Mouse (Mus musculus) intestine, embryonic 15.5 days (tissue): ENCODE results near the gene Gm49711. TPM values are rescaled to one million over a fixed set of nuclear protein-coding genes. Genes with fewer than 3 reads are reported as not detected.

Experiments
- ATAC-seq: fragments of 200-750 bp; cut with Nextera tagmentation; 2 replicates; pipeline ENCODE4 v1.8.0; 2017; ENCODE audit warnings: moderate TSS enrichment, moderate library complexity
- H3K27ac ChIP-seq: fragments of 300-500 bp; sonication (generic); 2 replicates; pipeline ENCODE4 v1.5.1; 2015; ENCODE audit warnings: mild to moderate bottlenecking, inconsistent platforms
- H3K27me3 ChIP-seq: fragments of 300-500 bp; sonication (generic); replicated peaks from 2 replicates; pipeline ENCODE4 v1.6.1; 2015; ENCODE audit warnings: inconsistent platforms
- H3K36me3 ChIP-seq: fragments of 300-500 bp; sonication (generic); 2 replicates; pipeline ENCODE4 v1.6.1; 2015; ENCODE audit warnings: inconsistent platforms
- H3K4me1 ChIP-seq: fragments of 300-500 bp; sonication (generic); replicated peaks from 2 replicates; pipeline ENCODE4 v1.6.1; 2015; ENCODE audit warnings: inconsistent platforms
- H3K4me2 ChIP-seq: fragments of 300-500 bp; sonication (generic); replicated peaks from 2 replicates; pipeline ENCODE4 v1.6.1; 2015; ENCODE audit warnings: mild to moderate bottlenecking, inconsistent platforms
- H3K4me3 ChIP-seq: fragments of 300-500 bp; sonication (generic); replicated peaks from 2 replicates; pipeline ENCODE4 v1.5.1; 2015; ENCODE audit warnings: inconsistent platforms
- H3K9ac ChIP-seq: fragments of 300-500 bp; sonication (generic); 2 replicates; pipeline ENCODE4 v1.6.1; 2015; ENCODE audit warnings: inconsistent platforms
- H3K9me3 ChIP-seq: fragments of 300-500 bp; sonication (generic); 2 replicates; pipeline ENCODE4 v1.6.1; 2016; ENCODE audit warnings: inconsistent platforms
- WGBS: fragments of 180-500 bp; shearing (Covaris S2); methylation state at CpG from one replicate; pipeline ENCODE4 v1.1.7; 2015; 5-methylcytosine and 5-hydroxymethylcytosine counted together
- polyA plus RNA-seq: library from polyadenylated mRNA; unstranded; fragments of >200 nt; fragmentation: Nextera tagmentation; extraction: Ambion mirVana; gene quantifications from 2 replicates; pipeline ENCODE4 v1.2.1, GENCODE M21; 2015

Gene Gm49711
- polyA plus RNA-seq, result not detected in 2 replicates

DNA sequence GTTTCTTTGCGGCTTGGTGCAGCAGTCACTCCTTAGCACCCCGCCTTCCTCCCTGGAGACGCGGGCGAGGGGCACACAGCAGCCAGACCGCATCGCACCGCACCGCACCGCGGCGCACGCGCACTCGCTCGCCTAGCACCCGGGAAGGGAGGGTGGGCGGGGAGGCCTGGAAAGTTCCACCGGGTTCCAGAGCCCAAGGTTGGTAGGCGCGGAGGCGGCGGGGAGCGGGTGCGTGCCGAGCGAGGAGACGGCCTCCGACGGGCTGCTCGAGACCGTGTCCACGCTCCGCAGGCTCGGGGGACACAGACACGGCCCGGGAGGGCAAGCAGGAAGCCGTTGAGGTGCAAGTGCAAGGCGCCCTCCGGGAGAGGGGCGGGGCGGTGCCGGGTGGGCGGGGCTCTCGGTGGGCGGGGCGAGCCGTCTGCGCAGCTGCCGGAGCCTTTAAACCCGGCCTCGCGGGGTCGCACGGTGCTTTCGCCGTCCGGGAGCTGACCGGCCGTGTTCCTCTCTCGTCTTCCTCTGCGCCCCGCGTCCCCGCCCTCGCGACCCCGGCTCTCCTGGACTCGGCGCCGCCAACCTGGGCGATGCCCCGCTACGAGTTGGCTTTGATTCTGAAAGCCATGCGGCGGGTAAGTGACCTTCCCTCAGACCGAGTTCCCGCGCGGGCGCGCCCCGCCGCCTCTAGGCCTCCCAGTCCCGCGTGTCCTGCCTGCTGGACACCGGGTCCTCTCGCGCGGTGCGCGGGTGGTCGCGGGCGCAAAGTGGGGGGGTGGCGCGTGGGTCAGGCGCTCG is at the start of gene Gm49711, which contains the start of the genes Mrps6 and Slc5a3:
Gm49711 (plus strand) TSS at position 465 of the 792 bp plus-strand sequence.
Mrps6 (plus strand) TSS at position 419 of the 792 bp plus-strand sequence.
Slc5a3 (plus strand) TSS at position 471 of the 792 bp plus-strand sequence.
- Histone ChIP-seq H3K9me3 (no peaks in the 10 kb centered on the region), H3K27me3 (no peaks in the 10 kb centered on the region), H3K4me1 (peaks cover 11% of the 10 kb centered on the region; the same call in 1 of the 2 replicates), H3K27ac (peak within 1 kb of the TSS; percentile 87), H3K4me3 (peak within 1 kb of the TSS; percentile 88), H3K9ac (peak within 1 kb of the TSS; percentile 74), H3K4me2 (peak within 1 kb of the TSS; percentile 86), H3K36me3 (no peaks in the 10 kb centered on the region)
- ATAC-seq, result peak; percentile 98
- under 1% methylated on average over 82 of the region's 99 CpGs for WGBS

DNA sequence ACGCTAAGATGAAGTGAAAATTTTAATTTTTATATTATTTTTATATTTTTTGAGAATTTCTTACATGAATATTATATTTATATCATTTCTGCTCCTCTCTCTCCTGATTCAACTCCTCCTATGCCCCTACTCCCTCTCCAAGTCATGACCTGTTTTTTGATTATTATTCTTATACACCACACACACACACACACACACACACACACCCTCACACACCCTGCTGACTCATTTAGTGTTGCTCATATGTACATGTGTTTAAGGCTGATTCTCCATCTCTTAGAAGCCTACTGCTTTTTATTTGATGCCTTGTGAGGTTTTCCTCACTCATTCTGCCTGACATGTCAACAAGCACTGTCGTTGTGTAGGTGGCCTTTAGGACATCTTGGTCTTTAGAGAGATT is 48.5 kb upstream of the Gm49711 start:
- ATAC-seq, result no peak
- WGBS, result 85% methylated on average over 2 of the region's 2 CpGs
- H3K27ac ChIP-seq, result no peak overlapping the region

DNA sequence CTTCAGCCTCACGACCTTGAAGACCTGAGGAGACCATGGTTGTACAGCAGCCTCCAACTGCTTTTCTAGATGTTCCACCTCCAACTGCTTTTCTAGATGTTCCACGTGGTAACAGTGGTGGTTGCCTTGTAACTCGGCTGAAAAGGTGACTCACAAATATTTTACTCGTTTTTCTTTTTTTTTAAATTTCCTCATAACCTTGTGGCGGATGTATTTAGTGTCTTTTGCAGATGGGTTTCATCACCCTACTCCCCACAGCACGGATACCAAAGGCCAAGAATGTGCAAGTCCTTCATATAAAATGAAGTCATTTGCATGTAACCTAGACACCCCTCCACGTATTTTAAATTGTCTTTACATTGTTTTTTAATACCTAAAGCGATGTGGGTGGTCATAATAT is 41.3 kb upstream of the Gm49711 start:
- no peak overlapping the region for H3K9ac ChIP-seq
- ATAC-seq, result no peak
- H3K4me2 ChIP-seq, result no peak overlapping the region
- WGBS, result 80% methylated on average over 8 of the region's 8 CpGs
- H3K27ac ChIP-seq, result no peak overlapping the region
- no peaks in the 10 kb centered on the region; the same call in 1 of the 2 replicates for H3K4me1 ChIP-seq
- no peaks in the 10 kb centered on the region for H3K27me3 ChIP-seq
- H3K36me3 ChIP-seq, result no peaks in the 10 kb centered on the region
- H3K9me3 ChIP-seq, result no peaks in the 10 kb centered on the region
- no peak overlapping the region for H3K4me3 ChIP-seq

More for the DNA sequence above, 48.5 kb upstream of the Gm49711 start:
- Histone ChIP-seq H3K4me3 (no peak overlapping the region), H3K4me1 (no peaks in the 10 kb centered on the region), H3K4me2 (no peak overlapping the region), H3K36me3 (no peaks in the 10 kb centered on the region), H3K9me3 (no peaks in the 10 kb centered on the region), H3K9ac (no peak overlapping the region), H3K27me3 (no peaks in the 10 kb centered on the region)

DNA sequence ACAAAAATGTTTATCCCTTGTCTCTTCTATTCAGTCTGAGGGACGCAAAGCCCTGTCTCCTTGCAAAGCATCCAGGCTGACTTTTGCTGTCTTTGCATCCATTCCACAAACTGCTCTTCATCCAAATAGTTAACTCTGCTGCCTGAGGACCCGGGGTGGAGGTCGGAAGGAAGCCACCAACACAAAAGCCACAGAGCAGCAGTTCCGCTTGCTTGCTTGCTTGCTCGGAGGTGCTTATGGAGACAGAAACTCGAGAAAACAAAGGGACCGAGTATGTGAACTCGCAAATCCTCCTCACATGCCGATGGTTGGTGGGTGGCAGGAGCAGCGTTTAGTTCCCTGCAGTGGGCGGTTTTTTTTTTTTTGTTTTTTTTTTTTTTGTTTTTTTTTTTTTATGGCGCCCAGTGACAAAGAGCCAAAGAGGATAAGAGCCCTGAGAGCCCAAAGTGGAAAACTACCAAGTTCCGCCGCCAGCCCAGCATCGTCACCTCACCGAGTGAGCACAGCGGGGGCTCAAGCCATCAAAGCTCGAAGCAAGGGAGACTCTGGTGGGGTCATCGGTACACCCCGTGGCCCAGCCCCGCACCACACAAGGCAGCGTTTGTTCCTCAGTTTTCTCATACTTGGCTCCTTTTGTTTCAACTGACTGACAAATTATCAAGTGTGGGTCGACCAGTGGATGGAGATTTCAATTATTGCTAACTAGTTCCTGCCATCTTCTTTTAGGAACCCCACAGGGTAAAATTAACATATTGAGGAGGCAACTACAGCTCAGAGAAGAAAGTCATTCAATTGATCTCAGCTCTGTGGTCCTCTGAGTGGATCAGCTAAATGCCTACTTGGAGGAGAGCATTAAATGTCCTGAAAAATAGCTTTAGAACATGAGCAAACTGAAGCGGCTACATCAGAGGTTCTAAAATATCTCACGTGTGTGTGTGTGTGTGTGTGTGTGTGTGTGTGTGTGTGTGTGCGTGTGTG is 38.7 kb upstream of the Gm49711 start:
- ATAC-seq, result no peak
- H3K9ac ChIP-seq, result peak overlapping the region; percentile 43
- no peaks in the 10 kb centered on the region for H3K27me3 ChIP-seq
- peak overlapping the region; percentile 30 for H3K4me3 ChIP-seq
- H3K9me3 ChIP-seq, result no peaks in the 10 kb centered on the region
- 12% methylated on average over 26 of the region's 26 CpGs for WGBS
- peak overlapping the region; percentile 36 for H3K27ac ChIP-seq
- H3K36me3 ChIP-seq, result no peaks in the 10 kb centered on the region
- H3K4me1 ChIP-seq, result peaks cover 3% of the 10 kb centered on the region
- peak overlapping the region; percentile 72 for H3K4me2 ChIP-seq

DNA sequence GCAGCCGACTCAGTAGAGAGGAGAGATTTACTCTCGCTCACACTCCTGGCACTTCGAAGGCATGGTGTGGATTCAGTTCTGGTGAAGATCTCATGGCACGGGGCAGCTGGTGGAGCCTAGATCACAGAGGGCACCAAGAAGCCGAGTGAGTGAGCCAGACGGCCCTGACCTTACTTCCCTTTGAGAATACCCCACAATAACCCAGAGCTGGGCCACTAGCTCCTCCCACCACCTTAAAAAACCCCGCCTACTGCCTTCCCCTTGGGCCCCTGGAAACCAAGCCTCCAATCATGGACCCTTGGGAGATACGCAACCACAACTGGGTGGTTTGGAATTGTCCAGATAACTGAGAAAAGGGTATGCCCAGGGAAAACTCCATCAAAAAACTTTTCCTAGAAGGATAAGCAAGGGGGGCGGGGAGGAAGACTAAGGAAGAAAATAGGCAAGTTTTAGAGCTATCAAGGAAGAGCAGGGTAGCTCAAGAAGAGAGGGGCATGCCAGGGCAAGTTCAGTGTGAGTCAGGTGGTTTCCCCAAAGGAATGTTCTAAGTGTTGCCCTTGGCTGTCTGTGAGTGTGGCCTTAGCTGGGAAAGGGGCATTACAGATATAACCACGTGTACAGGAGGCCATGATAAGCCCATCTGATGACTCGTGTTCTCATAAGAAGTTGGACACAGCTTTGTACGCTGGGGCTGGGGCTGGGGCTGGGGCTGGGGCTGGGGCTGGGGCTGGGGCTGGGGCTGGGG is 36.3 kb upstream of the Gm49711 start:
- Histone ChIP-seq H3K4me2 (no peak overlapping the region), H3K9me3 (no peaks in the 10 kb centered on the region), H3K4me1 (peaks cover 3% of the 10 kb centered on the region), H3K4me3 (no peak overlapping the region), H3K36me3 (no peaks in the 10 kb centered on the region), H3K27ac (no peak overlapping the region), H3K9ac (no peak overlapping the region), H3K27me3 (no peaks in the 10 kb centered on the region)
- WGBS, result 79% methylated on average over 12 of the region's 12 CpGs
- peak; percentile 13; the same call in 1 of the 2 replicates for ATAC-seq

DNA sequence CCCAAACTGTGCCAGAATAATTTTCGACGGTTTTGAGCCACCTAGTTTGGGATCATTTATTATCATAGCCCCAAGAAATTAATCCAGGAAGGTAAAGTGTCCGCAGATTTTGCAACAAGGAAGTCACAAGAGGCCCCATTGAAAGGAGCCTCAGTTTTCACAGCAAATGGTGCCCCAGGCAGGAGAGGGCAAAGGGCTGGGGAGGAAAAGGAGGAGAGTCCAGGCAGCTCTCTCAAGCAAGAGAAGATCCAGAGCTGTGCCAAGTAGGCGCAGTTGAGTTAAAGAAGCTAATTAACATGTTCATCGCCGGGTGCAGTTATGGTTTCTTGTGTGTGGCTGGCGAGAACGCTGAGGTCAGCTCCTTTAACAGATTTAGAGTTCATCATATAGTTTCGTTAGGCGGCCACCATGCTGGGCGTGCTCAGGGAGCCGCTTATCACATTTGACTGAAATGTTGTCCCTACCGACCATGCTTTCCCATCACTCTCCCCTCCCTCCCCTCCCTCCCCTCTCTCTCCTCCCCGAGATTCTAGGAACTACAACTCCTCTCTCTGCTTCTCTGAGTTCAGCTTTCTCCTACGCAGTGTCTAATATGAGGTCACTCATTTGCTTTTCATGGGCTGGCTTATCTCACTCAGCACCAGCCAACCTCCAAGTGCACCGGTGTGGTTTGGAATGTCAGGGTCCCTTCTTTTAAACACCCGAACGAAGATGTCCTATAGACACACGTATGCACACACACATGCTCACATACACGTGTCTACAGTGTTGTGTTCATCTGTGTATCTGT is 35.4 kb upstream of the Gm49711 start:
- no peaks in the 10 kb centered on the region for H3K36me3 ChIP-seq
- ATAC-seq, result peak; percentile 68
- WGBS, result 60% methylated on average over 20 of the region's 20 CpGs
- no peaks in the 10 kb centered on the region for H3K27me3 ChIP-seq
- no peak overlapping the region for H3K27ac ChIP-seq
- peaks cover 3% of the 10 kb centered on the region for H3K4me1 ChIP-seq
- no peak overlapping the region for H3K4me2 ChIP-seq
- H3K9ac ChIP-seq, result no peak overlapping the region
- H3K9me3 ChIP-seq, result no peaks in the 10 kb centered on the region
- no peak overlapping the region for H3K4me3 ChIP-seq

DNA sequence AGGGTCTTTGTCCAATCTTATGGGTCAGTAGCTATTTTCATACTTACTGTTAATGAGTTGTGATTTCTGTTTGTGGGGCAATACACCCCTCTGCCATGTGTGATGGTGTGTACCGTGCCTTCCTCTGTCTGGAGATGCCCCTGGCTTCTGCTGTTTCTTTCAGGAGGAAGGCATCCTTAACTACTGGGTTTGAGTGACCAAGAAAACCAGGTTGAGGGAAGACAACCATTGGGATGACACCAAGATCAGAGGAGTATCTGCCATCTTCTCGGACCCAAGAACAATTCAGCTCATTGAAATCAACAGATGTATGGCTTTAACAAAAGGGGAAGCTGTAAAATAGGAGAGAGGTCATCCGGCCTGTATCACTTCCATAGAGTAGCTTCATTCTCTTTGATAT is 24.8 kb upstream of the Gm49711 start:
- Histone ChIP-seq H3K4me3 (no peak overlapping the region), H3K4me1 (no peaks in the 10 kb centered on the region), H3K4me2 (no peak overlapping the region), H3K27ac (no peak overlapping the region), H3K9me3 (no peaks in the 10 kb centered on the region), H3K9ac (no peak overlapping the region), H3K36me3 (no peaks in the 10 kb centered on the region), H3K27me3 (no peaks in the 10 kb centered on the region)
- 87% methylated on average over 3 of the region's 3 CpGs for WGBS
- no peak for ATAC-seq

DNA sequence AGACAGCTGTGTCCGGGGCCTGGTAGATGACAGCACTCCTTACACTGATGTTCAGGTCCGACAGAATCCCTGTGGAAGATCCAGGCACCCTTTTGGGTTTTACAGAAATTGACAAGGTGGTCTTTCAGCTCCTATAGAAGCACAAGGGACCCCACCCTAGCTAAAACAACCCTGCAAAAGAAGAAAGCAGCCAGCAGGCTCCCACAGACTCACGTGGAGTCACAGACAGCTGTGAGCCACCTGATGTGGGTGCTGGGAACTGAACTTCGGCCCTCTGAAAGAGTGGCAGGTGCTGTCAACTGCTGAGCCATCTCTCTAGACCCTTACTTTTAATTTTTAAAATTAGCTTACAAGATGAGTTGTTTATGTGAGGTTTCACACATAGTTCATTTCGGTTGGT is 23.4 kb upstream of the Gm49711 start:
- ATAC-seq, result no peak
- no peaks in the 10 kb centered on the region for H3K4me1 ChIP-seq
- H3K27me3 ChIP-seq, result no peaks in the 10 kb centered on the region
- 80% methylated on average over 5 of the region's 5 CpGs for WGBS
- H3K4me2 ChIP-seq, result no peak overlapping the region
- no peak overlapping the region for H3K9ac ChIP-seq
- no peak overlapping the region for H3K27ac ChIP-seq
- no peaks in the 10 kb centered on the region for H3K36me3 ChIP-seq
- no peaks in the 10 kb centered on the region for H3K9me3 ChIP-seq
- H3K4me3 ChIP-seq, result no peak overlapping the region

DNA sequence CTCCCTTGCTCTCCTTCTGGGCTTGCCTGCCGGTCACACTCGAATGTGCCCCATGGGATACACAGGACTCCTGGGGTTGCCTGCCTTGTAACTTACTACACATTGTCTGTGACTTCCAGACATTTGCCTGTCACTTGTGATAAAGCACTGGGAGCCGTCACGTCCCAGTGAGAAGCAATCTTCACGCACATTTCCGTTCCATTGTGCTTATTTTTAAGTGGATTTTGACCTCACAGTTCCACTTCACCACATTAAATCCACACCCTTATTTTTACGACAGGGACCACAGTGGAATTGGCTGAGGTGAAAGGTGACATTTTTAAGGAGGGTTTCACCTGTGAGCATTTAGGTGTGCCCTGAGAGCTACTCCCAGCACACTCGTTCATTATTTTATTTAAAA is 21.4 kb upstream of the Gm49711 start:
- no peak for ATAC-seq

DNA sequence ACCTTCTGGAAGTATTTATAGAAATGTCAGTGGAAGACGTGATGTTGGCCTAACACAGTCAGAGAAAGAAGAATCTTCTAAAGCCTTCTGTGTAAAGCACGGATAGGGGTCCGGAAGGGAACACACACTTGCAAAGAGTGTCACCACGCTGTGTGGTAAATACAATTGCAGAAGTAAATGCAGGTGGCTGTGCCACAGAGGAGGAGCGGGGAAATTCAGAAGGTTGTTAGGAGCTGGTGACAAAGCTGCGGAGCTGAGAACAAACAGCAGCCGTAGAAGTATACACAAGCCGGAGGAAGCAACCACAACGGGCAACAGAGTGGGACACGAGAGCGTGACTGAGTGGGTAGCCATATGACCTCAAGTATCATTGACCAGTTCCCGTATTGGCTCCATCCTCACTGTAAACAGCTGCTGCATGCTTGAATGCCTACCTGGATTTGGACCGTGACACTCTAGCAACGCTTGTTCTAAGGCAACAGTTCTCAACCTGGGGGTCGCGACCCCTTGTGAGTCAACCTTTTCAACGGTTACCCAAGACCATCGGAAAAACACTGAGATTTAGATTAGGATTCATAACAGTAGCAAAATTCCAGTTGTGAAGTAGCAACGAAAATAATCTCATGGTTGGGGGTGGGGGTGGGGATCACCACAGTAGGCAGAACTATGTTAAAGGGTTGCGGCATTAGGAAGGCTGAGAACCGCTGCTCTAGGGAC is 20.1 kb upstream of the Gm49711 start:
- Histone ChIP-seq H3K4me1 (no peaks in the 10 kb centered on the region), H3K27me3 (no peaks in the 10 kb centered on the region), H3K4me3 (no peak overlapping the region), H3K27ac (no peak overlapping the region), H3K9ac (no peak overlapping the region), H3K4me2 (no peak overlapping the region), H3K36me3 (no peaks in the 10 kb centered on the region), H3K9me3 (no peaks in the 10 kb centered on the region)
- no peak for ATAC-seq
- WGBS, result 70% methylated on average over 21 of the region's 21 CpGs

More for the DNA sequence above, 21.4 kb upstream of the Gm49711 start:
- Histone ChIP-seq H3K27me3 (no peaks in the 10 kb centered on the region), H3K4me1 (no peaks in the 10 kb centered on the region), H3K27ac (no peak overlapping the region), H3K36me3 (no peaks in the 10 kb centered on the region), H3K4me3 (no peak overlapping the region), H3K4me2 (no peak overlapping the region), H3K9ac (no peak overlapping the region), H3K9me3 (no peaks in the 10 kb centered on the region)
- WGBS, result 56% methylated on average over 8 of the region's 8 CpGs

DNA sequence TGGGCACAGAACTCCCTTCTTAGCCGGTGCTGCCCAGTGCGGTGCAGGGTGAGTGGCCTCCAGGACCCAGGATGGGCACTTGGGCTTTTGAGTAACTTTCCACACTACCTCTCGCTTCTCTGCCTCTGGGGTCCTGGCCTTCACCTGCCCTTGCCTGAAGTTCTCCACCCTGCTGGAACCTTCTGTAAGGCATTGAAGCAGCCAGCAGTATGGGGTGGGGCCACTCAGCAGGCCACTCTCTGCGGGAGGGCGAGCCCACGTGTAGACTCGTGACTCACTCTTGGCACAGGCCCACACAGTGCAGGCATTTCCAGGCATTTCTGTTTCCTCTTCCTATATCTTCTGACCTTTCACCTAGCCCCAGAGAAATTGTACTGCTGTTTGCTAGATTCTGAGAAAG is 18.7 kb upstream of the Gm49711 start:
- peak; percentile 79 for ATAC-seq
- WGBS, result 75% methylated on average over 7 of the region's 7 CpGs
- H3K27ac ChIP-seq, result no peak overlapping the region

More for the DNA sequence above, 18.7 kb upstream of the Gm49711 start:
- Histone ChIP-seq H3K4me3 (no peak overlapping the region), H3K27me3 (no peaks in the 10 kb centered on the region), H3K4me2 (no peak overlapping the region), H3K9ac (no peak overlapping the region), H3K9me3 (no peaks in the 10 kb centered on the region), H3K36me3 (no peaks in the 10 kb centered on the region), H3K4me1 (no peaks in the 10 kb centered on the region)
